Mouse (Mus musculus) hindbrain, embryonic 16.5 days (tissue): ENCODE results near the gene Lman2. TPM values are rescaled to one million over a fixed set of nuclear protein-coding genes. Genes with fewer than 3 reads are reported as not detected.

Source experiments
- ATAC-seq: fragments of 200-750 bp; cut with Nextera tagmentation; 2 replicates; pipeline ENCODE4 v1.8.0; 2017; ENCODE audit warnings: moderate TSS enrichment, moderate library complexity
- H3K27ac ChIP-seq: fragments of 300-500 bp; sonication (generic); 2 replicates; pipeline ENCODE4 v1.5.1; 2014; ENCODE audit warnings: low read depth, mild to moderate bottlenecking, control low read depth, low read length, moderate library complexity
- H3K27me3 ChIP-seq: fragments of 300-500 bp; sonication (generic); replicated peaks from 2 replicates; pipeline ENCODE4 v1.6.1; 2014; ENCODE audit warnings: low read length; ENCODE audit not compliant: control insufficient read depth, insufficient read depth
- H3K36me3 ChIP-seq: fragments of 300-500 bp; sonication (generic); 2 replicates; pipeline ENCODE4 v1.6.1; 2014; ENCODE audit warnings: mild to moderate bottlenecking, low read length, moderate library complexity, mixed read lengths; ENCODE audit not compliant: control insufficient read depth, insufficient read depth
- H3K4me1 ChIP-seq: fragments of 300-500 bp; sonication (generic); 2 replicates; pipeline ENCODE4 v1.6.1; 2014; ENCODE audit warnings: low read depth, low read length; ENCODE audit not compliant: control insufficient read depth, insufficient read depth
- H3K4me2 ChIP-seq: fragments of 300-500 bp; sonication (generic); 2 replicates; pipeline ENCODE4 v1.6.1; 2014; ENCODE audit warnings: mild to moderate bottlenecking, low read length, control low read depth, moderate library complexity
- H3K4me3 ChIP-seq: fragments of 300-500 bp; sonication (generic); 2 replicates; pipeline ENCODE4 v1.5.1; 2014; ENCODE audit warnings: mild to moderate bottlenecking, low read length, control low read depth, moderate library complexity
- H3K9ac ChIP-seq: fragments of 300-500 bp; sonication (generic); 2 replicates; pipeline ENCODE4 v1.6.1; 2014; ENCODE audit warnings: low read depth, mild to moderate bottlenecking, control low read depth, low read length, moderate library complexity
- H3K9me3 ChIP-seq: fragments of 300-500 bp; sonication (generic); 2 replicates; pipeline ENCODE4 v1.6.1; 2014; ENCODE audit warnings: mild to moderate bottlenecking, low read length, moderate library complexity; ENCODE audit not compliant: control insufficient read depth
- WGBS: fragments of 180-500 bp; shearing (Covaris S2); extraction: QIAGEN DNeasy Blood & Tissue Kit; methylation state at CpG from one replicate; pipeline ENCODE4 v1.1.7; 2014; 5-methylcytosine and 5-hydroxymethylcytosine counted together
- polyA plus RNA-seq: library from polyadenylated mRNA; unstranded; fragments of >200 nt; fragmentation: Nextera tagmentation; extraction: Ambion mirVana; gene quantifications from 2 replicates; pipeline ENCODE4 v1.2.1, GENCODE M21; 2015

Lman2 gene
- polyA plus RNA-seq, 1 experiment from 2014 or later, result 44.9 TPM

- H3K4me2 ChIP-seq, result peak within 1 kb of the TSS; percentile 66
- no peaks in the 10 kb centered on the region for H3K27me3 ChIP-seq
- peaks cover 15% of the 10 kb centered on the region for H3K36me3 ChIP-seq
- H3K9me3 ChIP-seq, result no peaks in the 10 kb centered on the region
- peak within 1 kb of the TSS; percentile 73 for H3K27ac ChIP-seq
- ATAC-seq, result peak; percentile 94
- WGBS, result under 1% methylated on average over 73 of the region's 73 CpGs
- peak within 1 kb of the TSS; percentile 84 for H3K4me3 ChIP-seq
- peaks cover 22% of the 10 kb centered on the region for H3K4me1 ChIP-seq
- H3K9ac ChIP-seq, result peak within 1 kb of the TSS; percentile 90
Observed at GRCm38 (mm10) chr13:55321434-55322129, 41.0 kb downstream of the Lman2 start, which contains the start of gene Rab24. Gene Rab24, minus strand, starts transcription at chr13:55321946.

- 90% methylated on average over 4 of the region's 4 CpGs for WGBS
- ATAC-seq, result no peak
- peak within 1 kb of the TSS; percentile 66 for H3K4me2 ChIP-seq
- no peaks in the 10 kb centered on the region for H3K9me3 ChIP-seq
- peak within 1 kb of the TSS; percentile 90 for H3K9ac ChIP-seq
- peak within 1 kb of the TSS; percentile 73 for H3K27ac ChIP-seq
- peaks cover 13% of the 10 kb centered on the region for H3K36me3 ChIP-seq
- H3K27me3 ChIP-seq, result no peaks in the 10 kb centered on the region
- peaks cover 22% of the 10 kb centered on the region for H3K4me1 ChIP-seq
- peak within 1 kb of the TSS; percentile 84 for H3K4me3 ChIP-seq
Observed at GRCm38 (mm10) chr13:55319931-55320533, 42.6 kb downstream of the Lman2 start, which contains the start of gene Prelid1. Gene Prelid1, plus strand, starts transcription at chr13:55320500.

- H3K27me3 ChIP-seq, result no peaks in the 10 kb centered on the region
- peaks cover 19% of the 10 kb centered on the region for H3K36me3 ChIP-seq
Observed at GRCm38 (mm10) chr13:55318351-55318750, 44.2 kb downstream of the Lman2 start.

GRCm38 (mm10) chr13:55314891-55315412, 47.6 kb downstream of the Lman2 start:
- no peaks in the 10 kb centered on the region for H3K9me3 ChIP-seq
- no peak overlapping the region for H3K27ac ChIP-seq
- no peak overlapping the region for H3K4me2 ChIP-seq
- no peak overlapping the region for H3K9ac ChIP-seq
- ATAC-seq, result no peak
- no peak overlapping the region for H3K4me3 ChIP-seq
- peaks cover 42% of the 10 kb centered on the region for H3K36me3 ChIP-seq
- no peaks in the 10 kb centered on the region for H3K4me1 ChIP-seq
- 85% methylated on average over 2 of the region's 2 CpGs for WGBS
- H3K27me3 ChIP-seq, result no peaks in the 10 kb centered on the region

More at GRCm38 (mm10) chr13:55318351-55318750, 44.2 kb downstream of the Lman2 start:
- Histone ChIP-seq H3K4me1 (peaks cover 16% of the 10 kb centered on the region), H3K9ac (no peak overlapping the region), H3K9me3 (no peaks in the 10 kb centered on the region), H3K4me3 (no peak overlapping the region), H3K4me2 (no peak overlapping the region), H3K27ac (no peak overlapping the region)
- 82% methylated on average over 3 of the region's 3 CpGs for WGBS
- no peak for ATAC-seq

GRCm38 (mm10) chr13:55313051-55313450, 49.5 kb downstream of the Lman2 start:
- H3K36me3 ChIP-seq, result peaks cover 44% of the 10 kb centered on the region
- no peaks in the 10 kb centered on the region for H3K4me1 ChIP-seq
- no peak overlapping the region for H3K4me3 ChIP-seq
- H3K27me3 ChIP-seq, result no peaks in the 10 kb centered on the region
- H3K4me2 ChIP-seq, result no peak overlapping the region
- no peaks in the 10 kb centered on the region for H3K9me3 ChIP-seq
- no peak overlapping the region for H3K27ac ChIP-seq
- no peak overlapping the region for H3K9ac ChIP-seq
- WGBS, result 87% methylated on average over 9 of the region's 9 CpGs
- no peak for ATAC-seq

GRCm38 (mm10) chr13:55312028-55312630, 50.5 kb downstream of the Lman2 start:
- ATAC-seq, result no peak
- Histone ChIP-seq H3K4me1 (no peaks in the 10 kb centered on the region), H3K27me3 (no peaks in the 10 kb centered on the region), H3K4me3 (no peak overlapping the region), H3K9me3 (no peaks in the 10 kb centered on the region), H3K36me3 (peaks cover 51% of the 10 kb centered on the region), H3K4me2 (no peak overlapping the region), H3K9ac (no peak overlapping the region), H3K27ac (no peak overlapping the region)
- 89% methylated on average over 8 of the region's 8 CpGs for WGBS

GRCm38 (mm10) chr13:55300913-55301312, 61.7 kb downstream of the Lman2 start:
- Histone ChIP-seq H3K4me2 (no peak overlapping the region), H3K9me3 (no peaks in the 10 kb centered on the region), H3K27ac (no peak overlapping the region), H3K36me3 (peaks cover 41% of the 10 kb centered on the region), H3K4me3 (no peak overlapping the region), H3K27me3 (no peaks in the 10 kb centered on the region), H3K9ac (no peak overlapping the region), H3K4me1 (no peaks in the 10 kb centered on the region)
- ATAC-seq, result no peak
- 92% methylated on average over 5 of the region's 5 CpGs for WGBS

GRCm38 (mm10) chr13:55296760-55297159, 65.8 kb downstream of the Lman2 start:
- H3K4me1 ChIP-seq, result no peaks in the 10 kb centered on the region
- H3K4me2 ChIP-seq, result no peak overlapping the region
- H3K36me3 ChIP-seq, result peaks cover 34% of the 10 kb centered on the region
- H3K27ac ChIP-seq, result no peak overlapping the region
- H3K27me3 ChIP-seq, result no peaks in the 10 kb centered on the region
- WGBS, result 89% methylated on average over 1 of the region's 1 CpGs
- H3K9me3 ChIP-seq, result no peaks in the 10 kb centered on the region
- no peak for ATAC-seq
- H3K4me3 ChIP-seq, result no peak overlapping the region
- H3K9ac ChIP-seq, result no peak overlapping the region
